Mouse (Mus musculus) 3134 (cell line): ENCODE data around the gene Zc3h15.

Experiments
- DNase-seq: peaks from one replicate; pipeline ENCODE4 v3.0.0-alpha.2; 2011; ENCODE audit warnings: low spot score; ENCODE audit not compliant: insufficient read length; ENCODE audit errors: extremely low read depth

Gene Zc3h15

DNA sequence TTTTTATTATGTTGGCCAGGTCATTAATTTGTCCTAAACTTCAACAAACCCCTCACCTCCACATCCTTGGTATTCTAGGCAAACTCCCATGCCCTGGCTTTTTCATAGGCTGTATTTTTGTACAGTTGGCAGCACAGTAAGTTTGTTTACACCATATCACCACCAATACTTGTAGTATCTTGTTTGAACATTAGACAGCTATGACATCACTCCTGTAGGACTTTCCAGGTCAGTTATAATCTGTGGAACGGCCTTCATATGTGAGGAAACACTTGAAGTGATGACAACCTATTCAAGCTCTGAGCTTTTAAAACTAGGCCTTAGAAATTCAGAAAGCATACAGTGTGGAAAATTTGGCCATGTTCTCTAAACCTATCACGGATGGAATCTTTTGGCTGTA lies 29.6 kb downstream of the Zc3h15 start:
- DNase-seq = no peak

DNA sequence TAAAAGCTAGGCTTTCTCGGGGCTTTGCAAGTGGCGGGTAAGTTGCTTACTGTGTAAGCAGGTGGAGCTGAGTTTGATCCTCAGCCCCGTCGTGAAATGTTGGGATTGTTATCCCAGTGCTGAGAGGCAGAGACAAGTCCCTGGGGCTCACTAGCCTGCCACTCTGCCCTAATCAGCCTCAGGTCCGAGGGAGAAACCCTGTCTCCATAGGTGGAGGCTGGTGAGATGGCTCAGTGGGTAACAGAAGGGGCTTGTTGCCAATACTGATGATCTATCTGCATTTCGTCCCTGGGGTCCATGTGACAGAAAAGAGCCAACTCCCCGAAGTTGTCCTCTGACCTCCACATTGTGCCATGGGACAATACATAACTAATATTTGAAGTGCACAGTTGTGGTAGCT lies 30.2 kb downstream of the Zc3h15 start:
- no peak for DNase-seq

DNA sequence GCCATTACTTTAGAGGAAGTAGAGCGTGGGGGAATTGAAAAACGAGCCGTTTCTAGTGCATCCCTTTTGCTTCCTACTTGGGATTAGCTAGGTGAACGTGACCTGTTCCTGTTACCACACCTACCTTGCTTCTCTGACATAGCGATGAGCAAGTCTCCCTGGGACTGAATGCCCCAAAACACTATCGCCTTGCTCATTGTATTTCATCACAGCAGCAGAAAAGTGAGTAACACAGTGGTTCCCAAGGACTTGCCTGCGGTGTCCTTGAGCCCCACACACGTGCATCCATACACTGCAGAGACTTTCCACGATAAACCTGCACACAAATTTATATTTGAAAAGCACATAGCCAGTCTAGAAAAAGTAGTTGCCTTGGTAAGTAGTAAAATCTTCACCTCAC lies 30.7 kb downstream of the Zc3h15 start:
- no peak for DNase-seq

DNA sequence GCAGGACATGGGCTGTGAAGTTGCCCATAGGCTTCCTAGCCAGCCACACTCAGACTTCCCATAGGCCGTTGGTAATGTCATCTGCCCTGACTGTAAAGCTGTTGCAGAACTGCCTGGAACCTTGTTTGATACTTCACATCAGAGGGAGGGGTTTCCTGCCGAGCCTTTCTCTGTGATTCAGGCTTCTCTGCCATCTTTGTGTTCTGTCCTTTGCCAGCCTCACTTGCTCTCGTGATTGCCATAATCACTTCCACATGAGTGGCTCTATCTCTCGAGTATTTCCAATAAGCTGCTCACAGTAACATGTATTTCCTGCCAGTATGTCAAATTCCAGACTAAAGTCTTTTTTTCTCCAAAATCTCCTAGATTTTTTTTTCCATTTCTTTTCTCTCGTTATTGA lies 31.4 kb downstream of the Zc3h15 start:
- no peak for DNase-seq

DNA sequence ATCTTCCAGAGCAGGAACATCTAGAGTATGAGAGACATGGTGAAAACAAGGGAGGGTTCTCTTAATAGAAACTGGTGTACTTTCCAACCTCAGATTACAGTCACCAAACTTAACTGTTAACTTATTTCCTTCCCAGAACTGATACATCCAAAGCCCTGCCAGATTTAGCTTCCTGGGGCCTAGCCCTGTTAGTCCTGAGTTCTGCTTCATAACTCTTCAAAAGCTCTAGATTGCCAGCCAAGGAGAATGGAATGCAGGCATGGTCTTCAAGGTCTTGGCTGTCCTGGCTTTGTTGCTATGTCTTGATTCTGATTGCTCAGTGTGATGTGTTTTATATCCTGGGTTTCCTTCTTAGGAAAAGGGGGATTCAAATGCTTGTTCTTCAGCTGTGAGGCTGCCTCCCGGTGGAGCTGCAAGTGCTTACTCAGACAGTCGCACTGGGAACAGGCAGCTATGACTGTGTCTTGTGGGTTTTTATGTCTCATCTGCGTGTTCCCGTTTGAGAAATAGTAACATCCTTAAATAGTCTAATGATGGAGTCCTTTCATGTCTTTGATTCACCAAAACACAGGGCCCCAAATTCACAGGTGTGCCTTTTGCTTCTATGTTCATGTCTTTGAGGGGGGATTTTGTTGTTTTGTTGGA lies 32.1 kb downstream of the Zc3h15 start:
- DNase-seq = no peak

DNA sequence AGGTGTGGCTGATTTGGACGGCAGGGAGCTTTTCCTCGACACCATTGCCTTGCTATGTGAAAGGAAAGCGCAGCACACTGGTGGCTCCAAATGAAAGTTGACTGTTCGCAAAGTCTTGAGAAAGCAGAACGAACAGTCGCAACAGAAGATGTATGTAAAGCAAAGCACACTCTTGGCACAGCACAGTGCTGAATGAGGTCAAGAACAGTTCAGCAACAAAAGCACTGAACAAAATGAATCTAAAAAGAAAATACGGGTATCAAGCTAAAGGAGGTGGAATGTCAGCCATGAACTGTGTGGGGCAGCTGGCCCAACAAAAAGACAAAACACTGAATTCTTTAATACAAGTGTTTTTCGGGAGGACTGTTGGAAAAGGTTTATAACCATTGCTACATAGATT lies 37.1 kb downstream of the Zc3h15 start:
- no peak for DNase-seq

DNA sequence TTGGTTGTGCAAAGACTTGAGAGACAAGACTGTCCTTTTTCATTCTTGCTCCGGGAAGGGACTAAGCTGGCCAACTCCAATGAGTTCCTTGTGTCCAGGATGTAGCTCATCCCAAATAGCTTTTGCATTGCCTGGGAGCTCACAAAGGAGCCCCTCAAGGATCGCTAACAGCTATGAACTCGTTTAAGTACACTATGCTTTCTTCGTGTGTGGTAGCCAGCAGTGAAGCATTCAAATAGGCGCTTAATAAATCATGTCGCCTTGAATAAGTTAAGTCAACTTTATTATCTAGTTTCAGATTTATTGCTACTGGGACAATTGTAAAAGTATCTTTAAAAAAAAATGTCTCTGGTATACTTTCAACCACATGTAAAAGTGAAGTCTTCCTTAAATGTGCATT lies 37.5 kb downstream of the Zc3h15 start:
- DNase-seq = no peak

DNA sequence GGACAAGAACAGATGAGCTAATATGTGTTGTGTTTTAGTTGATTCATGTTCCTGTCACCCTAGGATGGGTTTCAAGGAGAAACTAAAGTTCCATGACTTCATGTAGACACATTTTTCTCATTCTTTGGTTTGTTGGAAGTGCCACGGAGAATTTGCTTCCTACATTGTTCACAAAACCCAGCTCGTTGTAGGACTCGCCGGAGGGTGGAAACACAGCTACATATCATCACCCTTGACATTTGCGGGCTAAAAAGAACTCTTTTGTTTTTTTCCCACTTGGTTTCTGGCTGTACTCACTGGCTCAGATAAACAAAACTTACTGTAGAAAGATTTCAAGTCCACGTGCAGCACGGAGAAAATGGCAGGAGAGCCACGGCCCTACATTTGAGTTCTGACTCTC lies 38.0 kb downstream of the Zc3h15 start:
- no peak for DNase-seq

DNA sequence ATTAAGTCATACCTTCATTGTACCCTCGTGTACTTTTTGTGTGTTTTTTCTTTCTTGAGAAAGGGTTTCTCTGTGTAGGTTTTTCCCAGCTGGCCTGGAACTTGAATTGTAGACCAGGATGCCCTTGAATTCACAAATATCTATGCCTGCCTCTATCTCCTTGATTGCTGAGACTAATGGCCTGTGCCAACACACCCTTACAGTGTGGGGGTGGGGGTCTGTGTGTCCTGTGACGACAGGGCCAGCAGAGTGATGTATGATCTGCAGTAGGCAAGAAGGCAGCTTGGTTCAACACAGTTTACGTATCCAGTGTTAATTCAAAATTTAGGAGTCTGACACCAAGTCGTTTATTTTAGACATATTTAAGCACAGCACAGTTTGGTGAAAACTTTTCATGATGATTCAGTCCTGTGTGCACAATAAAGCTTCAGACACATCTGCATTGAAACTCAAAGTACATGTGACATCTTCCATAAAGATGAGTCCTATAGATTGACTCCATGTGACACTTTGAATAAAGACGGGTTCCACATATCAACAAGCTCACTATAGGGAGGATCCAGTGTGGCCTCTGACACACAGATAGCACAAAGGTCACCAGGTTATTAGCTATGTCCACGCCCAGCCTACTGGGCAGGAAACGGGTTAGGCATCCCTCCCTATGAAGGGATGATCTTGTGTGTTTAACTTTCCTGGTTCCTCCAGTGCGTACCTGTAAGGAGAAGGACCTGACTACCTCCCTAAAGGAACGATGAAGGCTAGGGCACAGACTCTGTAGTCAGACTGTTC lies 39.7 kb downstream of the Zc3h15 start:
- DNase-seq = no peak

DNA sequence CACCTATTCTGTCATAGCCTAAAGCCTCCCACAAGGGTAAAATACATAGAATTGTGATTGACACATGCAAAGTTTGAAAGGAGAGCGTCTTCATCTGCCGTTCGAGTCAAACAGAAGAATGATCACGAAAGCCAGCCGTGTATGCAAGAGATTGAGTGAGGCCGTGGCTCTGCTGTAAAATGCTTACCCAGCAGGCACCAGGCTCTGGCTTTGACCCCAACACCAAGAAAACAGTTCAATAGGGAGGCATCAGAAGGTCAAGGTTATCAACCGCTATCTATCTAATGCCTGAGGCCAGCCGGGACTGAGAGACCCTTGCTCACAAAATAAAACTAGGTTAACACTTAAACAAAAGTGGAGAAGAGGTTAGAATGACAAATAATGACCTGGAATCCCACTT lies 40.5 kb downstream of the Zc3h15 start:
- no peak for DNase-seq

DNA sequence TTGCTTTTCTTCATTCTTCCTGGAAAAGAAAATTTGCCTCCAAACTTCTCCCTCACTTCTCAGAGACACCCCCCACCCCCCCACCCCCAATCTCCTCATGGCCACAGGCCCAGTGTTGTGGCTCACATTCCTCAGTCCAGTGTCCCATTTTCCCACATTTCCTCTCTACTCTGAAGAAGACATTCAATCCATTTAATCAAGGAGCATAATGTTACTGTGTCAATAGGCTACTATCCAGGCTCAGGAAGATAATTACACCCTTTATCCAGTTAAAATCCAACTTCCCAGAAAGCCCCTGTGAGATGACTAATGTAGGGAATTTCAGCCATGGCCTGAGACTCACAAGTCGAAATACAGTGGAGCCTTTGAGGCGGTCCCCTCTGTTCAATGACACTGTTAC lies 46.1 kb downstream of the Zc3h15 start:
- no peak for DNase-seq

DNA sequence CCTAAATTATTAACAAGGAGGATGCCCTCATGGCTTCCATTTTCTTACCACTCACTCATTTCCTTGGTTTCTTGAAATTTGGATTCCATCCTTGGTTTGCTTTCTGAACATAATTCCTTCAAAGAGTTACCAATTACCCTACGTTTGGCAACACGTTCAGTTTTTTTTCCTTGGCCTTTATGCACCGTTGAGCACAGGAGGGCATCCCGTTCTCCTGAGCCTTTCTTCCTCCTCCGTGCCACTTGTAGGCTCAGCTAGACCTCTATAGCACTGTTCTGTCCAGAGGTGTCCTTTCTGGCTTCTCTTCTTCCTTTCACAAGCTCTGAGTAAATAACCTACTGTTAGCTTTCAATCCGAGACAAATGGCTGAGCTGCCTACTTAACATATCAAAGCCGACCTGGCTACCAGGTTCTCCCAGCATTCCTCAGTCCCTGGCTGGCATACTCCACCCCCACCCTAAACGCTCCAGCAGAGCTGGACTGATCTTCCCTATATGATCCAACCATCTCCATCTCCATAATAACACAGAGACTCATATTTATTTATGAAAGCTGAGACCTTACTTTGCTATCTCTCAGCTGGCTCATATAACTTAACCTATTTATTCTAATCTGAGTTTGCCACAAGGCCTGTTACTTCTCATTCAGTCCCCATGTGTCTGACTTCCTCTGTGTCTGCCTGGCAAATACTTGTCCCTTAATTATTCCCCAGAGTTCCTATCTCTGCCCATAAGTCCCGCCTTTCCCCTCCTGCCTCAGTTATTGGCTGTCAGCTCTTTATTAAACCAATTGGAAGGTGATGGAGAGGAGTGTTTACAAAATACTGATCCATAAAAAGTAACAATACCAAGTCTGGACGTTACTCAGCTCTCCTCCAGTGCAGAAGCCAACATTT lies 48.7 kb downstream of the Zc3h15 start:
- DNase-seq = no peak

DNA sequence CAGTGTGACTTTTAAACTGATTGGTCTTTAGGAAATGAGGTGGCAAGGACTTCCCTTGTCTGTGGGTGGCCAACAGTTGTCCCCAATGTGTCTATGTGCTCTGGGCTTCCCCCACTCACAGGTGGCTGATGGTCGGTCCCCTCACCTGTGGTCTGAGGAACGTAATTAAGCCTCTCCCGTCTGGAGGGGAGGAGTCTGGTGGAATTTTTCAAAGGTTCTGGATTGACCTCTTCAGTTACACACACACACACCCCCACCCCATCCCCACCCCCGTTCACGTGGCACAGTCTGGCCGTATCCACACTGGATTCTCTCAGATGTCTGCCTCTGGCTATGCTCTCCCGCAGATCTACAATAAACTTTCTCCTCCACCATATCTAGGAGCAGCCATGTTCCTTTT lies 49.8 kb downstream of the Zc3h15 start:
- DNase-seq = no peak

DNA sequence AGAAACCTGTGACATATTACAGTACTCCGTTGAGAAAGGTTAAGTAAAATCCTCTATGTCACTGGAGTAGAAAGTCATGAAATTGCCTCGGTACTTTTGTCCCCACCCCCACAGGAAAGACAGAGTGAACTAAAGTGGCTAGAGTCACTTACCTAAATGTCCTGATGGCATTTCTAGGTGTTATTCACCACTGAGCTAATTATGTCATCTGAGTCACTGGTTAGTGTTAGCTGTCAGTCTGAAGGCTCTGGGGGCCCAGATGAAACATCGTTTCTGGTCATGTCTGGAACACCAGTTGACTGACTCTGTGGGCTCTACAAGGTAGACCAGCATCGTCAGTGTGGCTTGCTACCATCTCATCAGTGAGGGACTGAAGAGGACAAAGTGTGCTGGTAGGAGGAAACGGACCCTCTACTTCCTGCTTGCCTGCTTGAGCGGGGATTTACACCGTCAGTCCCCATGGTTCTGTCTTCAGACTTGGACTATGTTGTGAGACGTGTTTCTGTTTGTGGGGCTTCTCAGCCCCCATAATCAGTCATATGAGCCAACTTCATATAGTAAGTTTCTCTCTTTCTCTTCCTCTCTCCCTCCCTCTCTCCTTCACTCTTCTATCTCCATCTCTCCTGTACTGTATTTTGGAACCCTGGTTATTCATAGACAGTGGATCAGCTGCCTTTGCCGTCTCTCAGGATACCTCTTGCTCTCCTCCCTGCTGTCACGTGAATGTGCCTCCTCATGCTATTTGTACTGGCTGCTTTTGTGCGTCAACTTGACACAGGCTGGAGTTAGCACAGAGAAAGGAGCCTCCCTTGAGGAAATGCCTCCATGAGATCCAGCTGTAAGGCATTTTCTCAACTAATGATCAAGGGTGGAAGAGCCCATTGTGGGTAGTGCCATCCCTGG lies 51.4 kb downstream of the Zc3h15 start:
- DNase-seq = no peak

DNA sequence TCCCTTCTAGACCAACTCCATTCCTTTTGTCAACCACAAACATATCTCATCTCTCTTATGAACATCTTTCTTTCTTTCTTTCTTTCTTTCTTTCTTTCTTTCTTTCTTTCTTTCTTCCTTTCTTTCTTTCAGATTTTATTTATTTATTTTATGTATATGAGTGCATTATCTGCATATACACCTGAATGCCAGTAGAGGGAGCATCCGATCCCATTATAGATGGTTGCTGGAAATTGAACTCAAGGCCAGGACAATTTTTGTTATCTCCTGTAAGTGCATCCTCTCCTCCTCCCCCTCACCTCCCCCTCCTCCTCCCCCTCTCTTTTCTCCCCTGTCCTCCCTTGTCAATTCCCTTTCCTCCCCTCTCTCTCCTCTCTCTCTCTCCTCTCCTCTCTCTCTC lies 54.2 kb downstream of the Zc3h15 start:
- no peak for DNase-seq

DNA sequence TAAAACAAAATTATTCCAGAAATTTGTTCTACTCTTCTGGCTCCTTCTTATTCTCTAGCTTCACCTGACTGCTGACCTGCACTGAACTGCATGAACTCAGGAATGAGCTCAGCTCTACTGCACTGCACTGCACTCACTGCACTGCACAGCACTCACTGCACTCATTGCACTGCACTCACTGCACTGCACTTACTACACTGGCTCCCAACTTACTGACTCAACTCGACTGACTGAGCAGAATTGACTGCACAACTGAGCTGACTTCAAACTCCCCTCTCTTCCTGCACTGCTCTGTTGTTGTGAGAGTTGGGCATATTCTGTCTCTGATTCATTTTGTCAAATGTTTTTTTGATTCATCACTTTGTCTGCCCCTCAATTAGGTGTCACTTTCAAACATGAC lies 55.1 kb downstream of the Zc3h15 start:
- no peak for DNase-seq

DNA sequence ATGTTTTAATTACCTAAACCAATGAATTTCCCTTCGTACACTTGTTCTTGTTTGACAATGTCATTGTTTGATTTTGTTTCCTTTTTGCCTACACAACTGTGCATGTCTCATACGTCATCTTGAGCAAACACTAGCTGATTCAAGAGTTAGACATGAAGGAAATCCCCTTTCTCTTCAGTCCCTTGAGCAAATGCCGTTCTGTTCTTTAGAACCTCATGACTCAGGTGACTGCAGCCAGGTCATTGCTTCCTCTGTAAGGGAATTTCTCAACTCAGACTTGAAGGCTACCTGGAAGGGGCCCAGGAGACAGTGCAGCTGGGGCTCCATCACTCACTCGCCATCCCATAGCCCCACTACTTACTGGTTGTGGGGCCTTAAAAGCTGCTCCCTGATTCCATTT lies 56.4 kb downstream of the Zc3h15 start:
- no peak for DNase-seq

DNA sequence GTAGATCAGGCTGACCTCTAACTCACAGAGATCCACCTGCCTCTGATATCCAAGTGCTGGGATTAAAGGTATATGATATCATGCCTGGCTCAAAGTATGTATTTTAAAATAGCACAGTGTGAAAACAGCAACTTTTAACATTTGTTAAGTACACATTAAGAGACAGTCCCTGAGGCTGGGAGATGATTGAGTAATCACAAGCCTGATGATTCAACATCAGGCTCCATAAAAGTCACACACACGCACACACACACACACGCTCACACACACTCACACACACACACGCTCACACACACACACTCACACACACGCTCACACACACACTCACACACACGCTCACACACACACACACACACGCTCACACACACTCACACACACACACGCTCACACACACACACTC lies 58.2 kb downstream of the Zc3h15 start:
- DNase-seq = no peak

DNA sequence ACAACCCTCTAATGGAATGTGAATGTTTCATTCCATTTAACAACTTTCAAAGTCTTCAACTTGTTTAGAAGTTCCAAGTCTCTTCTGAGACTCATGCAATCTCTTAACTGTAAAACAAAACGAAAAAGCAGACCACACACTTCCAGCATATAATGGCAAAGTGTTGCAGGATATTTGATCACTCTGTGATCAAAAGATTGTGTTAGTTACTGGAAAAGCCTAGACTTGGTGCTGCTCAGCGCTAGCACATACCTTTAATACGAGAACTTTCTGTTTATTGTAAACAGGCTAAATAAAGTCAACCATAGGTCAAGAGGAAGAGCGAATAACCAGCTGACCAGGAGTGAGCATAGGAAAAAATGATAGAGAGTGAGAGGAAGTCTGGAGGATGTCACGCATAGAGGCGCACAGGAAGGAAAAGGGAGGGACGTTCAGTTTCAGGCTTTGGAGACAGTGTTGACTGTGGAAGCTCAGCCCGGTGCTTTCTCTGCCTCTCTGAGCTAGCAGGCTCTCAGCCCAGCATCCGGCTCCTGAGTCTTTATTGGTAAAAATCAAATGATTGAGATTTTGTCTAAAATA lies 61.4 kb downstream of the Zc3h15 start:
- no peak for DNase-seq

DNA sequence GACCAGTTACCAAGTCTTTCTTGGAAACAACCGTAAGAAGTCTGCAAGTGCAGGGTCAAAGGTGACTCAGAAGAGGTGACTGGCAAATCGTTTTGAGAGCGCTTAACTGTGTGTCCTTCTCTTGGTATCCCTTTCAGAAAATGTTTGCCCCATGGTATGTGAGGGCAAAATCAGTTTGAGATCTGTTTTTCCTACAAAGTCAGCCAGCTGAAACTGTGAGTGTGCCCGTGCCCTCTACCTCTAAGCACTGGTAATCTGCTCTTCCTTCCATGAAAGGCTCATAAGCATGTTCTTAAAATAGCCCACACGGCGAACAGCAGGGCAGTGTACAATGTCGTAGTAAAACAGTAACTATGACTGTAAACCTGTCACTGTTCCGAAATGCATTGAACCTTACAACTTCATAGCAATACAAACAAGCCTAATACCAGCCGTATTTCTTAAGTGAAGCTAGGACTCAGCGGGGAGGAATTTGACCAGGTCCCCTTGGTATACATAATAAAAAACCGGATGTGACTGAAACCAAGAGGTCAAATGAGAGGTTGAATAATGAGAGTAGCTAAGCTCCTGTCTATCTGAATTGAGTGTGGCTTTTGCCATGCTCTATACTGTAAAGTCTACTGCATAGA lies 65.8 kb downstream of the Zc3h15 start:
- no peak for DNase-seq
